ENCODE assay signal across 14 mouse cellular contexts in the genomic region with DNA sequence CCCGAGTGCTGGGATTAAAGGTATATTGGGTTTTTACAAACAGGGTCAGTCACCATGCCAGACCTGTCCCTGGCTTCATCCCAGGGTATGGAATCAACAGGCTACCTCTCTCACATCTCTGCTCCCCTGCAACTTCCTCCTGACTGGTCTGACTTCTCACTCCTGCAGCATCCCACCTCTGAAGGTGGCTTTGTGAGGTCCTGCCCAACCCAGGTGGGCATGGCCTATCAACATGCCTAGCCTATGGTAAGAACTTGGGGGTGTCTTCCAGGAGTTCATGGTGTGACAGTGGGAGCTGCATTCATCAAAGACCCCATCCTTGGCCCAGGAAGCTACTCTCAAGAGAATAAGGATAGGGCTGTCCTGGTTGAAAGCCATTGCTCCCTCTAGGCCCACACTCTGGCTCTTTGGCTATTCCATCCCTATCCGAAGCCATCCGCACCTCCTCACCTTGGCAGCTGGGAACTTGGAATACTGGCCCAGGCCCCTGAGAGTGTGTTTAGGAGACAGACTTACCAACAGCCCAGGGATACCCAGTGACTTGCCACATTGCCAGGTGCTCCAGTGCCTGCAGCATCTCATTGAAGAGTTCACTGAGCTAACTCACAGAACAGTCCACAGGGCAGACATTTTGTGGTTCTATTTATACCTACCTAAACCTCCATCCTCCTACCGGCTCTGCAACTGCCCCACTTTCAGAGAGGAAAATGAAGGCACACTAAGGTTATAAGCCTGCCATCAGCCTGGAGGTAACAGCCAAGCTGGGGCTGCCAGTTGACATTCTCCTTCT. TPM values are rescaled to one million over a fixed set of nuclear protein-coding genes. Genes with fewer than 3 reads are reported as not detected.
DNase-seq lines count a peak whose midpoint lies in the region; ATAC-seq and TF ChIP-seq lines count a peak whose summit lies in the region.
"Had no signal": no experiment of that assay in that cellular context is flagged by ENCODE, and none has a peak within 500 bp of the region (broad histone marks: within the 10 kb centered on the region; RNA-seq: fewer than 3 reads in every experiment).

No protein-coding gene starts in this region.

- TF ChIP-seq POLR2A in myocyte (IDR thresholded peaks at IDR 0.05; ENCODE audit: insufficient read length, low read depth), result no peak

- ATAC-seq in heart, embryonic 13.5 days (ENCODE audit: extremely low read depth, insufficient number of reproducible peaks, low FRiP score, low TSS enrichment), result no peak
- ATAC-seq in lung, postnatal 0 days, result no peak

- peak overlapping the region; percentile 74; the same call in 1 of the 2 replicates for H3K4me2 ChIP-seq in heart, embryonic 13.5 days
- H3K4me2 ChIP-seq in lung, postnatal 0 days (replicated peaks; ENCODE audit: low read depth, low read length), result no peak overlapping the region
- peak overlapping the region; percentile 92 for H3K4me2 ChIP-seq in myocyte (ENCODE audit: low read depth)
- H3K4me2 ChIP-seq: liver, embryonic 11.5 days had no signal

- H3K4me3 ChIP-seq in heart, embryonic 13.5 days, result no peak overlapping the region
- no peak overlapping the region for H3K4me3 ChIP-seq in lung, postnatal 0 days (ENCODE audit: low read depth, low read length)
- H3K4me3 ChIP-seq in myocyte, result peak overlapping the region; percentile 43
- H3K4me3 ChIP-seq: erythroblast, embryonic 14.5 days had no signal

- 69% methylated on average over 4 of the region's 4 CpGs for WGBS in heart, embryonic 13.5 days
- 86% methylated on average over 4 of the region's 4 CpGs for WGBS in lung, postnatal 0 days

- peaks cover 20% of the 10 kb centered on the region for H3K79me2 ChIP-seq in myocyte (ENCODE audit: control insufficient read depth, insufficient read depth)

- H3ac ChIP-seq in myocyte (ENCODE audit: control insufficient read depth, insufficient read length), result no peak overlapping the region

- TF ChIP-seq CTCF in lung, postnatal 0 days (IDR thresholded peaks at IDR 0.05), result no peak

- no peak overlapping the region for H3K27ac ChIP-seq in heart, embryonic 13.5 days (replicated peaks)
- H3K27ac ChIP-seq in lung, postnatal 0 days (ENCODE audit: low read length), result peak overlapping the region; percentile 52

- no peaks in the 10 kb centered on the region for H3K9me3 ChIP-seq in heart, embryonic 13.5 days
- no peaks in the 10 kb centered on the region for H3K9me3 ChIP-seq in lung, postnatal 0 days (ENCODE audit: low read length)

- 0 out of 2 replicates have a peak overlapping the region, but pooled peaks have one; percentile 53 for H3K9ac ChIP-seq in heart, embryonic 13.5 days
- no peak overlapping the region for H3K9ac ChIP-seq in lung, postnatal 0 days (replicated peaks; ENCODE audit: low read depth)
- H3K9ac ChIP-seq: lung, embryonic 14.5 days had no signal

- no peaks in the 10 kb centered on the region for H3K27me3 ChIP-seq in heart, embryonic 13.5 days (replicated peaks)
- H3K27me3 ChIP-seq in lung, postnatal 0 days (replicated peaks; ENCODE audit: insufficient read depth, low read length), result no peaks in the 10 kb centered on the region
- H3K27me3 ChIP-seq in myocyte (ENCODE audit: control insufficient read depth, insufficient read depth, insufficient read length), result no peaks in the 10 kb centered on the region

- DNase-seq in cerebellum, adult 9-10 months, result peak; percentile 60
- DNase-seq in cerebellum, adult 11 months, result no peak
- no peak for DNase-seq in heart, adult 8-10 months (ENCODE audit: low spot score)
- DNase-seq in lung, postnatal 0 days (ENCODE audit: low spot score), result no peak
- no peak for DNase-seq in lung, postnatal 10 days
- no peak for DNase-seq in spleen, postnatal 10 days (ENCODE audit: low spot score in 2 of 2)
- DNase-seq: layer of hippocampus, postnatal 36 days; left cerebral cortex, postnatal 4 days; lung, embryonic 14.5 days; right cerebral cortex, postnatal 14 days had no signal

- TF ChIP-seq EP300 in lung, postnatal 0 days (IDR thresholded peaks at IDR 0.05), result no peak

- peaks cover 64% of the 10 kb centered on the region for H3K4me1 ChIP-seq in heart, embryonic 13.5 days
- peaks cover 15% of the 10 kb centered on the region; the same call in 1 of the 2 replicates for H3K4me1 ChIP-seq in lung, postnatal 0 days (ENCODE audit: insufficient read depth, low read depth, low read length)

- H3K36me3 ChIP-seq in heart, embryonic 13.5 days, result peaks cover 2% of the 10 kb centered on the region
- no peaks in the 10 kb centered on the region for H3K36me3 ChIP-seq in lung, postnatal 0 days (ENCODE audit: insufficient read depth, low read length)
- H3K36me3 ChIP-seq in myocyte (ENCODE audit: control insufficient read depth, insufficient read depth), result no peaks in the 10 kb centered on the region

TF ChIP-seq in myocyte, 11 proteins besides CTCF, POLR2A, EP300 and RAD21:
- no peak for TF ChIP-seq MYOD1 (IDR thresholded peaks at IDR 0.05; ENCODE audit: control insufficient read depth in 1 of 3, insufficient read length in 2 of 3, low read depth in 2 of 3)
- no peak for TF ChIP-seq POLR2AphosphoS2 (IDR thresholded peaks at IDR 0.05; ENCODE audit: insufficient read length, low read depth)
- no peak for TF ChIP-seq MYOG (IDR thresholded peaks at IDR 0.05; ENCODE audit: control insufficient read depth in 1 of 3, insufficient read depth in 1 of 3, insufficient read length in 2 of 3, low read depth in 2 of 3)
- TF ChIP-seq E2F4 (IDR thresholded peaks at IDR 0.05; ENCODE audit: insufficient read depth), result no peak
- TF ChIP-seq MAX (IDR thresholded peaks at IDR 0.05; ENCODE audit: low read depth), result no peak
- TF ChIP-seq REST (IDR thresholded peaks at IDR 0.05; ENCODE audit: insufficient read depth, insufficient read length), result no peak
- no peak for TF ChIP-seq TCF12 (IDR thresholded peaks at IDR 0.05; ENCODE audit: insufficient read depth, poor library complexity, severe bottlenecking)
- no peak for TF ChIP-seq USF1 (IDR thresholded peaks at IDR 0.05; ENCODE audit: low read depth)
- no peak for TF ChIP-seq SRF (IDR thresholded peaks at IDR 0.05; ENCODE audit: control insufficient read depth, insufficient read length, low read depth)
- no peak for TF ChIP-seq TCF3 (IDR thresholded peaks at IDR 0.05; ENCODE audit: insufficient read length, low read depth)
- TF ChIP-seq CEBPB (IDR thresholded peaks at IDR 0.05; ENCODE audit: insufficient read depth, poor library complexity, severe bottlenecking), result no peak

RNA-seq across cellular contexts. Expression of a gene that starts 2.9 kb away (rescaled TPM):
- polyA plus RNA-seq in heart, embryonic 13.5 days (2015; fragmentation: Nextera tagmentation; extraction: Ambion mirVana), result 89.0 and 91.2 TPM in 2 replicates
- 100 to 1,000 TPM; 132 to 152 (median 141) TPM for total RNA-seq in heart, adult 8-10 months (2022)
- 90.4 and 112 TPM in 2 replicates for polyA plus RNA-seq in lung, postnatal 0 days (2015; fragmentation: Nextera tagmentation; extraction: Ambion mirVana)
- polyA plus RNA-seq in myocyte (2012; fragmentation: generic; extraction: Trizol), result 180 TPM

RNA-seq across cellular contexts. Expression of a gene that starts 25.6 kb away (rescaled TPM):
- polyA plus RNA-seq in heart, embryonic 13.5 days (2015; fragmentation: Nextera tagmentation; extraction: Ambion mirVana), result 61.2 and 65.2 TPM in 2 replicates
- total RNA-seq in heart, adult 8-10 months (2022), result 100 to 1,000 TPM; 111 to 152 (median 131) TPM
- 66.3 and 72.0 TPM in 2 replicates for polyA plus RNA-seq in lung, postnatal 0 days (2015; fragmentation: Nextera tagmentation; extraction: Ambion mirVana)
- polyA plus RNA-seq in myocyte (2012; fragmentation: generic; extraction: Trizol), result 124 TPM

RNA-seq across cellular contexts. Expression of a gene that starts 35.6 kb away (rescaled TPM):
- 1.2 and 1.9 TPM in 2 replicates for polyA plus RNA-seq in heart, embryonic 13.5 days (2015; fragmentation: Nextera tagmentation; extraction: Ambion mirVana)
- total RNA-seq in heart, adult 8-10 months (2022), result under 1 TPM; 0.31 to 0.78 (median 0.64) TPM
- polyA plus RNA-seq in lung, postnatal 0 days (2015; fragmentation: Nextera tagmentation; extraction: Ambion mirVana), result 2.5 TPM in 2 replicates
- polyA plus RNA-seq in myocyte (2012; fragmentation: generic; extraction: Trizol), result 2.2 TPM
